Mouse (Mus musculus) lung, adult 2 months (tissue): Measurements from ENCODE around the gene Dnah8.

Experiments used
- CTCF ChIP-seq: fragments of 200-500 bp; IDR thresholded peaks from 2 replicates; pipeline ENCODE4 v1.5.1; 2011; ENCODE audit warnings: mild to moderate bottlenecking, low read length, control low read depth; ENCODE audit not compliant: insufficient read depth
- POLR2A ChIP-seq: fragments of 200-500 bp; IDR thresholded peaks from 2 replicates; pipeline ENCODE4 v1.6.1; 2011; ENCODE audit warnings: low read depth, mild to moderate bottlenecking, control low read depth, low read length, borderline replicate concordance; ENCODE audit errors: extremely low read depth

DNA sequence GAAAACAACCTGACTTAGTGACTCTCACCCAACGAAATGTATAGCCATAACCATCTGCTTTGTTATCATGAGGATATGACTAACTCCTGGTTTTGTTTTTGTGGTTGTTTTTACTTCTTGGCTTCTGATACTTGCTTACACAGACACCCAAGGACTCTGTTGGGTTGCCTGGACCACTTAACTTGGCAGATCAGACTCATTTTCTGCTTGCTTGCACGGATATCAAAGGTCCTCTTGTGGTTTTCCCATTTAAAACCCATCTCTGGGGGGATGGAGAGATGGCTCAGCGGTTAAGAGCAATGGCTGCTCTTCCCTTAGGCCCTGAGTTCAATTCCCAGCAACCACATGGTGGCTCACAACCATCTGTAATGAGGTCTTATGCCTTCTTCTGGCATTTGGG lies 954 bp upstream of the Dnah8 start:
- TF ChIP-seq CTCF, result no peak
- no peak for TF ChIP-seq POLR2A
